Mouse (Mus musculus) olfactory bulb, adult 2 months (tissue): ENCODE data around the gene Ascc1. TPM values are rescaled to one million over a fixed set of nuclear protein-coding genes. Genes with fewer than 3 reads are reported as not detected.
A peak's percentile ranks its signal among the peaks of the same experiment; 100 is the strongest.
"Not testable (repeated sequence)": the region's sequence is repeated elsewhere in the genome, so short reads cannot be mapped to it uniquely, and the experiment has no call there.

ENCODE experiments used
- H3K27ac ChIP-seq: fragments of 200-500 bp; 2 replicates; pipeline ENCODE4 v1.5.1; 2012; ENCODE audit warnings: low read depth, low read length; ENCODE audit not compliant: insufficient read depth
- H3K4me1 ChIP-seq: fragments of 200-500 bp; 2 replicates; pipeline ENCODE4 v1.6.1; 2012; ENCODE audit warnings: low read length; ENCODE audit not compliant: control insufficient read depth, insufficient read depth
- H3K4me3 ChIP-seq: fragments of 200-500 bp; 2 replicates; pipeline ENCODE4 v1.5.1; 2012; ENCODE audit warnings: mild to moderate bottlenecking, low read depth, low read length, moderate library complexity; ENCODE audit not compliant: insufficient read depth
- CTCF ChIP-seq: fragments of 200-500 bp; IDR thresholded peaks from 2 replicates; pipeline ENCODE4 v1.5.1; 2012; ENCODE audit warnings: low read depth, mild to moderate bottlenecking, low read length, moderate library complexity; ENCODE audit not compliant: insufficient read depth
- POLR2A ChIP-seq: fragments of 200-500 bp; IDR thresholded peaks from 2 replicates; pipeline ENCODE4 v1.6.1; 2012; ENCODE audit warnings: mild to moderate bottlenecking, low read depth, low read length, moderate library complexity; ENCODE audit not compliant: insufficient read depth
- WGBS: fragments of 180-500 bp; shearing (Covaris S2); methylation state at CpG from one replicate; pipeline ENCODE4 v1.1.7; 2018; 5-methylcytosine and 5-hydroxymethylcytosine counted together
- polyA plus RNA-seq: library from polyadenylated mRNA; stranded (reverse); fragments of >200 nt; gene quantifications from 2 replicates; pipeline ENCODE4 v1.2.4, GENCODE M21; 2012; ENCODE audit warnings: low replicate concordance; ENCODE audit not compliant: missing spikeins, insufficient read depth, insufficient read length

Ascc1 gene
- polyA plus RNA-seq, 1 experiment = not detected

DNA sequence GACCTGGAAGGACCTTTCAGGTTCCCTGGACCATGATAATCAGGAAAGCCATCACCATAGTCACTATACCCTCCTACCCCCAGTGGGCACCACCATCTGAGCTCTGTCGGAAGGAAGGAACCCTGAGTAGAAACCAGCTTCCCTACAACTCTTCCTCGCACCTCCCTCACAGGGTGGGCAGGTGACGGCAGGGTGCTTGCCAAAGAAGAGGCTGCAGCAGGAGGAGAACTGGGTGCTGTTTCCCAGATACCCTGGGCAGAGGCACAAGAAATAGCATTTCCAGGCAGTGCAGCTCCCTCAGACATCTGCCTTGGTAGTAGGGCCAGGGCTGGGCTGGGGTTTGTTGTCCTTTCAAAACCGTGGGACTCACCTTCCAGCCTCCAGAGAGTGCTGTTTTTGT, 118.0 kb downstream of the Ascc1 start:
- TF ChIP-seq CTCF (no peak), POLR2A (no peak)
- Histone ChIP-seq H3K4me1 (peaks cover 54% of the 10 kb centered on the region), H3K27ac (no peak overlapping the region), H3K4me3 (no peak overlapping the region)
- 61% methylated on average over 4 of the region's 4 CpGs for WGBS

DNA sequence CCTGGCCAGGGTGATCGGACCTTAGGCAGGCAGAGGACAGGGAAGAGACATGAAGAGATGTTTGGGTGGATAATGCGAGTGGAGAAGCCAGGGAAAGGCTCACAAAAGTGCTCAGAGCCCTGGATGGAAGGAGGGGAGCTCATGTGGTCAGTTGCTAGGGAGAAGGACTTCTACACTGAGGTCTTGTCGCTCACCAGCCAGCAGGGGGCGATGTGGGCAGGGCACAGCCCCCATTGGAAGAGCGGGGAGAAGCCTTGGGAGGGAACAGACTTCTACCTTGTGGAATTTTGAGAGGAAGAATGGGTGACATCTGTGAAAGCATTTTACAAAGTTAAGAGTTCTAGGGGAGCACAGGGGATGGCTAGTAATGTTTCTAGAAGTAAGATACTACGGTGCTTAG, 121.5 kb downstream of the Ascc1 start:
- TF ChIP-seq POLR2A (no peak), CTCF (peak; percentile 62)
- 69% methylated on average over 6 of the region's 6 CpGs for WGBS
- no peak overlapping the region for H3K4me3 ChIP-seq

GRCm38 (mm10) chr10:60125529-60126327, 123.1 kb downstream of the Ascc1 start:
- TF ChIP-seq POLR2A (no peak), CTCF (no peak)
- H3K4me3 ChIP-seq = no peak overlapping the region
- no peak overlapping the region for H3K27ac ChIP-seq
- WGBS = 46% methylated on average over 22 of the region's 22 CpGs
- peaks cover 12% of the 10 kb centered on the region for H3K4me1 ChIP-seq

More for the DNA sequence above, 121.5 kb downstream of the Ascc1 start:
- H3K4me1 ChIP-seq = peaks cover 25% of the 10 kb centered on the region
- H3K27ac ChIP-seq = no peak overlapping the region

GRCm38 (mm10) chr10:60128287-60128686, 125.7 kb downstream of the Ascc1 start:
- no peak overlapping the region for H3K27ac ChIP-seq
- WGBS = 88% methylated on average over 9 of the region's 9 CpGs
- TF ChIP-seq POLR2A = no peak
- TF ChIP-seq CTCF = no peak
- peaks cover 17% of the 10 kb centered on the region for H3K4me1 ChIP-seq
- no peak overlapping the region for H3K4me3 ChIP-seq

GRCm38 (mm10) chr10:60130504-60130903, 127.9 kb downstream of the Ascc1 start:
- 84% methylated on average over 4 of the region's 4 CpGs for WGBS
- TF ChIP-seq POLR2A = no peak
- no peak for TF ChIP-seq CTCF
- no peak overlapping the region for H3K4me3 ChIP-seq
- no peak overlapping the region for H3K27ac ChIP-seq
- peaks cover 21% of the 10 kb centered on the region for H3K4me1 ChIP-seq

GRCm38 (mm10) chr10:60133501-60133900, 130.9 kb downstream of the Ascc1 start:
- no peak overlapping the region for H3K27ac ChIP-seq
- WGBS = 31% methylated on average over 5 of the region's 6 CpGs
- H3K4me3 ChIP-seq = no peak overlapping the region
- peaks cover 21% of the 10 kb centered on the region for H3K4me1 ChIP-seq
- TF ChIP-seq POLR2A = no peak

DNA sequence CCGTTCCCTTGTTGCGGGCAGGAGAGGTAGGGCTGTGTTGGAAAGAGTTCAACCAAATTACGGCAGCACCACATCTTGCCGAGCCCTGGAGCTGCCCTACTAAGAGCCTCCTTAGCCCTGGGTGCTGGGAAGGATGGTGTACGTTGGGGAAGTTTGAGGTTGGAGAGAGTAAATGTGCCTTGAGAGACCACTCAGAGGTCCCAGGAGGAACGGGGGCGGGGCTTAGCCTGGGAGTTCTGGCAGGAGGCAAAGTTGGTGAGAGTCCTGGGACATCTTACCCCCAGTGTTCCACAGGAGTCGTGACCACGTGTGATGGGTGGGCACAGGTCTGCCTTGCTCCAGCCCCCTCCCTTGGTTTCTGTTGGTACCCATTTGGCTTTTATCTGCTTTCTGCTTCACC, 131.6 kb downstream of the Ascc1 start:
- H3K4me1 ChIP-seq = peaks cover 21% of the 10 kb centered on the region
- WGBS = 65% methylated on average over 9 of the region's 9 CpGs
- no peak overlapping the region for H3K4me3 ChIP-seq
- TF ChIP-seq CTCF (no peak), POLR2A (no peak)
- no peak overlapping the region for H3K27ac ChIP-seq

DNA sequence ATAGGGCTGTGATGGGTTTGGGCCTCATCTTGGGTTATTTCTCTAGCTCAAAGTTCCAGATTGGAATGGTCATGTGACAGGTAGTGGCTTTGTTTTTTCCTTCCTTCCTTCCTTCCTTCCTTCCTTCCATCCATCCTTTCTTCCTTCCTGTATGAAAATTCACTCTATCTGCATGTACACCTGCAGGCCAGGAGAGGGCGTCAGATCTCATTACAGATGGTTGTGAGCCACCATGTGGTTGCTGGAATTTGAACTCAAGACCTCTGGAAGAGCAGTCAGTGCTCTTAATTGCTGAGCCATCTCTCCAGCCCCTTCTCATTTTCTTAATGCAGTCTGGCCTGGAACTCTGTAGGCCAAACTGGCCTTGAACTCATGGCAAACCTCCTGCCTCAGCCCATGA, 133.4 kb downstream of the Ascc1 start:
- peaks cover 21% of the 10 kb centered on the region for H3K4me1 ChIP-seq
- H3K4me3 ChIP-seq, H3K27ac ChIP-seq: not testable (repeated sequence)
- WGBS = 43% methylated on average over 1 of the region's 1 CpGs

- peaks cover 19% of the 10 kb centered on the region for H3K4me1 ChIP-seq
- H3K4me3 ChIP-seq = no peak overlapping the region
- H3K27ac ChIP-seq = no peak overlapping the region
- WGBS = 65% methylated on average over 7 of the region's 7 CpGs
- TF ChIP-seq POLR2A = no peak
- no peak for TF ChIP-seq CTCF
These were observed 134.3 kb downstream of the Ascc1 start for GRCm38 (mm10) chr10:60136935-60137334.
